Mouse (Mus musculus): ENCODE results near the gene Snrnp27.

Snrnp27 gene

GRCm38 (mm10) chr6:86660161-86660877, 24.0 kb downstream of the Snrnp27 start:
- no peak for DNase-seq

DNA sequence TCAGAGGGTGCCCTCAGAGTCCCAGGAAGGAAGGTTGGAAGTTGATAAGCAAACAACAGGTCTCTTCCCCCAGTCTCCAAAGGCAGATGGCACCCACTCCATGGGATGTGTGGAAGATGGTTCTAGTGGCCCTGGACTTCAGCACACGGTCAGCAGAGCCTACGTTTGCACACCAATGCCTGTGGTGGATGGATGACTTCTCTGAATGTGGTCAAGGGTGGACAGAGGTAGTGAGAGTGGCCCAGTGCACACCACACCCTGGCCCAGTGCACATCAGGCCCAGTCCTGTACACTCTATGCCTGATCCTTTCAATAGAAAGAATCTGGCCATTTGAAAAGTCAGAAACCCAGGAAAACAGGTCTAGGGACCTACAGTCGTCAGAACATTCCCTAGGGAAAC, 25.8 kb downstream of the Snrnp27 start:
- no peak for DNase-seq

- no peak for DNase-seq
Observed at GRCm38 (mm10) chr6:86654270-86654916, 29.9 kb downstream of the Snrnp27 start.

DNA sequence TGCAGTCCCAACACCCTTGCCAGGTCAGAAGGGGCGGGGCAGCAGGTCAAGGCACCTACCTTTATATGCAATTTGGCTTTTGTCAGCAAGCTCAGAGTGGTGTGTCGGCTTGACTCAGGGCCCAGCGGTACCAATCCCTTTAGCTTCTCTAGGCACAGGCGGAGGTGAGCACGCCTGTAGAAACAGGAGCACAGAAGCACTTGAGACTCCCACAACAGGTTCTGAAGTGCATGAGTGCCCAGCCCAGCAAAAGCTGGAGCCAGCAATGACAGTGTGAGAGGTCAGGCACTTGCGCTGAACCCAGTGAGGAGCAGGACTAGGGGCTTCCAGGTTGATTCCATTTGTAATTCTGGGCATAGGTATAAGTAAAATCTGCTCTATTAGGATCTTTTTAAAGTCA, 31.3 kb downstream of the Snrnp27 start:
- no peak for DNase-seq

- DNase-seq, result no peak
Observed at GRCm38 (mm10) chr6:86646143-86646542, 38.2 kb downstream of the Snrnp27 start.

- DNase-seq, result no peak
Observed at GRCm38 (mm10) chr6:86645551-86645950, 38.8 kb downstream of the Snrnp27 start.

DNA sequence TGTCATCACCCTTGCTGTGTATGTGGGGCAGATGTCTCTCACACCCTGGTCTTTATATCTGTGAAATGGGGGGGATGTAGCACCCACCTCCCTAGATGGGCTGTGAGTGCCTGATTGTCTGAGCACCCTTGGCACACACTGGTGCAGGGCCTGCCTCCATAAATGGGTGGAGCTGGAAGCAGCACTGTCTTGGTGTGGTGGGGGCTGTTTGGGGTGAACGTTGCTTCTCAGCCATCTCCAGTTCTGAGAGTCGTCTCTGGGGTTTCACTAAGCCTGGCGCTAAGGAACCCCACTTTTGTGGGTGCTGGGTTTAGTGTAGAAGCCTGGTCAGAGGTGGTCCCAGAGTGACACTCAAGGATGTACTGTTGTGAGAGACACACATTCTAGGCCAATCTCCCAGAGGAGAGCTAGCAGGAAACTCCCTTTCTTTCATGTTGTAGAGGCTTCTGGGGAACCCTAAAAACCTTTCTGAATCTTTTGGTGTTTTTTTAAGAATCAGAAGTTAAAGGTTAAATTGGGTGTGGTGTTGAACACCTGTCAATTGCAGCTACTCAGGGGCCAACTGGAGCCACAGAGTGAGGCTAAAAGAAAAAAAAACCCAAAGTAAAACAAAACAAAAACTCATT, 39.4 kb downstream of the Snrnp27 start:
- DNase-seq, result no peak

DNA sequence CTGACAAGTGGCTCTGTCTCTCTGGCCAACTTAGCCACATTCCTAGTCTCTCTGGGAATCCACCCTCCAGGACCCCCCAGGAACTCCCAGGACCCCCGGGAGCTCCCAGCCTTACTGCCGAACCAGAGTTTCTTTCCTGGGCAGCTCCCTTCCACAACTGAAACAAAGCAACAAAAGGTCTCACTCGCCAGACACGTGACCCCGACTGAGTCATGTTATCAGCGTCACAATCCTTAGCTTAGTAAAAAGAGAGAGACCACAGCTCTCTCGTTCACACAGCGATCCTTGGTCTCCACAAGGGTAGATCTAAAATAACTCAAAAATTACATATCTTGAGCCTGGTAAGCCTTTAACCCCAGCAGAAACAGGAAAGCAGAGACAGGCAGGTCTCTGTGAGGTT, 42.6 kb downstream of the Snrnp27 start:
- DNase-seq, result no peak

GRCm38 (mm10) chr6:86640776-86641175, 43.5 kb downstream of the Snrnp27 start:
- no peak for DNase-seq

GRCm38 (mm10) chr6:86640161-86640560, 44.2 kb downstream of the Snrnp27 start:
- no peak for DNase-seq

DNA sequence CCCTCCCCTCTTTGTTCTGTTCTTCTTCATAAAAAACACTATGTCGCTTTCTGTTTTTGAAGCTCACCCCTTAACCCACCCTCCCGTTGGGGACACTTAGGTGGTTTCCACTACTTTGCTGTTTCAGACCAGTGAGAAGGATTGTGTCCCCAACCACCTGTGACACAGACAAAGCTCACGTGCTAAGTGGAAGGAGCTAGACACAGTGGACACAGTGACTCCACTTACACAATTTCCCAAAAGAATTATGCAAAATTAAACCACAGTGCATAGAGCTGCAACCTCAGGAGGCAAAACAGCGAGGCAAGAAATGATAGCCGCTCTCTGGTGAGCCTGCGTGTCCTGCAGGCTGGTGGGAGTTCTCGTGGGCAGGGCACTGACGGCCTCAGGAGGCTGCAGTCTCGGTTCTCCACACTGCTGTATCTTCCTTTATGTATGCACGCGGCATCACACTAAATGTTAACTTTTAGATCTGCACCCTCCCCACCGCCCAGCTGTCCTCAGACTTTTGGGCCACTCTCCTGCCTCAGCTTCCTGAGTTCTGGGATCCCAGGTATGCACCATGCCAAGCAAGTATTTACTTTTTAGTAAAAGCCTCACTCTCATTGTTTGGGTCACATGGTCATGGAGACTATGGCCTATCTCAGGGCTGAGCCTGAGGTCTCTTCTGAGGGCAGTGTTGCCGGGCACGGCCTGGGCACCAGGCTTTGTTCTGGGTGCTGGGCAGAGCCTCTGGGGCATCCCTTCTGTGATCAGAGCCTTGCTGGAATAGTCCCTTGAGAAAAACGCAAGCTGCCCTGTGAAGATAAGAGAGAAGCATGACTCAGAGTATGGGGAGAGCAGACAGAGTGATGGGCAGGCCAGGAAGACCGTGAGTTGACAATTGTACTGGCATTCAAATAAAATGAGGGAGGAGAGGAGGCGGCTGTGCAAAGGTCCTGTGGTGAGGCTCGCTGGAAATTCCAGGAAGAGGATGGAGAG, 44.9 kb downstream of the Snrnp27 start:
- DNase-seq, result no peak

DNA sequence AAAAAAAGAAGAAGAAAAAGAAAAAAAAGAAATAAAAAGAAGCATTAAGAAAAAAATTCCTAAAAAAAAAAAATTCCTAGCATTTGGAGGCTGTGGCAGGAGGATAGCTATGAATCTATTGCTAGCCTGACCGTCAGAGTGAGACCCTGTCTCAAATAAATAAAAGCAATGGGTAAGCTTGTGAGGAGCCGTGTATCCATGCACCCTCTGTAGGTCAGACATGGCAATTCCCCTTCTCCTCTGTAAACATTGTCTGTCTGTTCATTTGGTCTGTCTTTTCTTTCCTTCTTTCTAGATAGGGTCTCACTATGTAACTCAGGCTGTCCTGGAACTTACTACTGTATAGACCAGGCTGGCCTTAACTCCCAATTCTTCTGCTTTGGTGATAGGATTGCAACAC, 45.9 kb downstream of the Snrnp27 start:
- DNase-seq, result no peak

DNA sequence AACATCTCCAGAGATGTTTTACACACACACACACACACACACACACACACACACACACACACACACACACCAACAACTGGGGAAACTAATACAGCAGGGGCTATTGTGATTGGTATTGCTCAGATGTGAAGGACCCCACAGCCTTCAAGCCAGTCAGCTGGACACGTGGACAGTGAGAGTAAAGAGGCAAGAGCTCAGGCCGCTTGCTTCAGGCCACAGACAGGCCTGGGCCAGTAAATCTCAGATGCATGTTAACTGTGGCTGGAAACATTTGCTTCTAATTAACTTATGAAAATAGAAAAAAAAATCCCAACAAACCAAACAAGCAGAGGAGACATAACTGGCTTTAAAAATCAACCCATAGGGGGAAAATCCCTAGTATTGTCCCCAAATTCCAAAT, 46.5 kb downstream of the Snrnp27 start:
- no peak for DNase-seq

- DNase-seq, result no peak
Observed at GRCm38 (mm10) chr6:86637171-86637835, 47.0 kb downstream of the Snrnp27 start.

GRCm38 (mm10) chr6:86636495-86636894, 47.8 kb downstream of the Snrnp27 start:
- DNase-seq, result no peak

DNA sequence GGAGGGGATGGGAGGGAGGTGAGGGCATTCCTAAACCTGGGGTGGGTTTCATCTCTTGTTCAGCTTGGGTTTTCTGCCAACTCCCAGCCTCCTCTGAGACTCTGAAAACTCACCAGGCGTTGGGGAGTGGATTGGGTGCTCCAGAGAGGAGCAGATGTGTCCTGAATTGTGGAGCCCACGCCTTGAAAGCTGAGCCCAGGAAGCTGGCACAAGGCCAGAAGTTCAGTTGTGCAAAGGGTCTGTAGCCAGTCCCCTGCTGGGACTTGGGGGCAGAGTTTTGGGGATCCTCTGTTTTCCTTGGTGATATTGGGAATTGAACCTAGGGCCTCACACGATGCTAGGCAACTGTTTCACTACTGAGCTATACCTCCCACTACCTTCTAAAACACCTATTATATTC, 54.2 kb downstream of the Snrnp27 start:
- DNase-seq, result no peak

DNA sequence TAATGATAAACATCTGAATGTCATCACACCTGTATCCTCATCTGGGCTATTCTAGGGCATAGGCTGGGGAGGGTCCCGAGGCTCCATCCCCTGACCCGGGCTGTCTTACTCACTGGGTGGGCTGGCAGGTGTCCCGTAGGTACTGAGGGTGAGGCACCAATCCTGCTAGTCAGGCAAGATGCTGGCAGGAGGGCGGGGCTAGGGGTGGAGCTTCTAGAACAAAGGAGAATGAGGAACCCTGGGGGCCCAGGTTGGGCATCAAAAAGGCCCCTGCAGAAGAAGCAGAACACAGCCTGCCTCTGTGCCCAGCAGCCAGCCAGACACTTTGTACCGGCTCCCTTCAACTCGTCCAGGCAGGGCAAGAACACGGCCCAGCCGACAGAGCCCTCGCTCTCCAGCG, 56.4 kb downstream of the Snrnp27 start, which contains the start of gene Asprv1:
Gene Asprv1 (plus strand): TSS at position 219 of the 400 bp plus-strand sequence.
- no peak for DNase-seq

Data from cerebellum, postnatal 25 days (tissue).